Mouse (Mus musculus) inflammation-experienced regulatory T-cells, adult 6 months (primary cell): ENCODE measurements at regions not wholly inside any gene's neighbourhood (a gene's known extent, or its start where the extent isn't known, plus 50 kb on each side); places are given as distances from the start of the nearest gene placed in this dataset.

Experiments used
- ATAC-seq: one replicate; pipeline ENCODE4 v1.8.0; 2017

GRCm38 (mm10) chr15:97459606-97460359 lies 212.7 kb upstream of the Amigo2 start:
- no peak for ATAC-seq

DNA sequence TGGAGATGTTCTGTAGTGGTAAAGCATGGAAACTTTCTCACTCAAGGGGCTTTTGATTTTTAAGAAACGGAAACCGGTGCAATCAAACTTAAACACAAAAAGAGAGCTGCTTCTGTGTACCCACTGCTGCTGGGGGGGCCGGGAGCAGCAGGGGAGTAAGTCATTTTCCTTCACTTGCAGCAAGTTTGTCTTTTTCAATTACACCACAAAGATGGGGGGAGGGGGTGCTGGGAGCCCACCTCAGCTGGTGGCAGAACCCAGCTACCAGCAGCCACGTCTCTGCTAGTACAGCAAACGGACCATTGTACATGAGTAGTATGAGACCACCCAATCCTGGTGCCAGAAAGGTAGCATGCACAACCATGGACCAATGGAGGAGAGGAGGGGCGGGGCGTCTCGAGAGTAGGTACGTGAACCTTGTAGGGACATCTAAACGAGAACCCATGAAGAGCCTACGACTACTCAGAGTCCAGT lies 211.7 kb upstream of the Amigo2 start:
- ATAC-seq = peak; percentile 81

GRCm38 (mm10) chr15:97458139-97458747 lies 211.2 kb upstream of the Amigo2 start:
- ATAC-seq = peak; percentile 49

DNA sequence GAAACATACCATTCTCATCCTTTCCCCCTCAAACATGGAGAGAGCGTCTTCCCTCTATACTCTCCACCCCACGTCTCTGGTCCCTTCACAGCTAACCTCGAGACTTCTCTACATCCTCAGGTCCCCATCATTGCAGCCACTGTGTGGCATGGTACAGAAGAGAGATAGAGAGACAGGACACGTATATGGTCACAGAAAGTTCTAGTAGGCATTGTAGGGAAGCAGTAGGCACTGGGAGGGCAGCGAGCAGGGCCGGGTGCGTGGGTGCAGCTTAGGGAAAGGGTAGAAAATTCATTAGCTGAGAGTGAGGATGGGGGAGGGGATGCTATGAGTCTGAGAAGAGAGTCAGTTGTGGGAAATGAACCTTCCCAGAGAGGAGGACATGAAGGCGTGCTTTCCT lies 210.4 kb upstream of the Amigo2 start:
- no peak for ATAC-seq

DNA sequence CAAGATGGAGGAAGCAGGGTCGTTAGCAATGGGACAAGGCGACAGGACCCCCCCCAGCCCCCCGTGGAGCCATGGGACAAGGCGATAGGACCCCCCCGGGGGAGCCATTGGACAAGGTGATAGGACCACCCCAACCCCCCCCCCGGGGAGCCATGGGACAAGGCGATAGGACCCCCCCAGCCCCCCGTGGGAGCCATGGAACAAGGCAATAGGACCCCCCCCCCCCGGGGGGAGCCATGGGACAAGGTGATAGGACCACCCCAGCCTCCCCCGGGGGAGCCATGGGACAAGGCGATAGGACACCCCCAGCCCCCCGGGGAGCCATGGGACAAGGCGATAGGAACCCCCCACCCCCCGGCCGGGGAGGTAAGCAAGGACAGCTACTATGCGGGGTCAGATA lies 209.9 kb upstream of the Amigo2 start:
- no peak for ATAC-seq

GRCm38 (mm10) chr15:97455672-97456071 lies 208.6 kb upstream of the Amigo2 start:
- ATAC-seq = peak; percentile 27

DNA sequence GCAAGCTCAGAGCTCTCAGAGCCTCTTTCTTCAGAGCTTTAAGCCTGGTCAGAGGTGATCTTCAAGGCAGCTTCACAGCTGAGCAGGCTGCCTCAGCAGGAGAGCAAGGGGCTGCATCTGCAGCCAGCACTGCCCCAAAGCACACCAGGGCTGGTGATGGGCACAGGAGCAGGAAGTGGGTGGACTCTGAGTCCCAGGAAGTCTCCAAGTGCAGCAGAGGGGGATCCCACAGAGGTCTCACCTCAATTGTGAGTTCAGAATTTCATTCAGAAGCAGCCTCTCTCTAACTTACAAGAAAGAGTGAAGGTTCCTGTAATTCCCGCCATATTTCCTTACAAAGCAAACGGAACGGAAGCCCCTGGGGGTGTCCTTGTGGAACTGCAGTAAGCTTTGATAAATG lies 202.6 kb upstream of the Amigo2 start:
- ATAC-seq = peak; percentile 43

GRCm38 (mm10) chr15:97449001-97449400 lies 201.9 kb upstream of the Amigo2 start:
- no peak for ATAC-seq

- ATAC-seq = no peak
These were observed 201.3 kb upstream of the Amigo2 start for GRCm38 (mm10) chr15:97448243-97448880.

GRCm38 (mm10) chr15:97446181-97446580 lies 199.1 kb upstream of the Amigo2 start:
- ATAC-seq = no peak

DNA sequence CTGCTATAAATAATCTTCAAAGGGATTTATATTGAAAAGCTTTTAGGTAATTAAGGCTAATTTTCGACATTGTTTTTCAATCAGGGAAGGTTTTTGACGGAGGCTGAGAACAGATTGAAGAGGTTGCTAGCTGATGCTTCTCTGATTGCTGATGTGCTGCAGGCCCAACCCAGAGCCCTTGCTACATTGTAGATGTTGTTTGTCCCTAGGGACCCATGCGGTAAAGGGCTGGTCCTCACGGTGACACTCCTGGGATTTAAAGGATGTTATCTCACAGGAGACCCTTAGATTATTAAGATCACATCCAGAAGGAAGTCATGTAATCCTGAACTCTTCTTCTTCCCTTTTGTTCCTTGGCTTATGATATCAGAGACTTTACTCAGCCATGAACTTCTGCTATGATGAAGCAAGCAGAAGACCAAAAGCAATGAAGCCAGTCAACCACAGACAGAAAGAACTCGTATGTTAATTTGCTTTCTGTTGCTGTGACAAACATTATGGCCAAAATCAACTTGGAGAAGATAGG lies 191.2 kb upstream of the Amigo2 start:
- ATAC-seq = no peak
